Mouse (Mus musculus) E14TG2a.4 (cell line): Measurements from ENCODE around the gene B3galnt1.

ENCODE experiments used
- CTCF ChIP-seq: conservative IDR thresholded peaks from 2 replicates; pipeline ENCODE4 v1.5.1; 2014; ENCODE audit warnings: low read length
- NANOG ChIP-seq: IDR thresholded peaks from 2 replicates; pipeline ENCODE4 v1.6.1; 2014; ENCODE audit warnings: borderline replicate concordance, low read length, mixed read lengths
- POU5F1 ChIP-seq: IDR thresholded peaks from 2 replicates; pipeline ENCODE4 v1.6.1; 2014; ENCODE audit warnings: low read length, borderline replicate concordance

GRCm38 (mm10) chr3:69624182-69624581 is 25.4 kb upstream of the B3galnt1 start:
- TF ChIP-seq CTCF (no peak), NANOG (no peak), POU5F1 (no peak)
